ENCODE assay signal across 18 mouse cellular contexts in genomic region chr8:121419551-121419950, GRCm38 (mm10).
"Had no signal": no experiment of that assay in that cellular context is flagged by ENCODE, and none has a peak within 500 bp of the region (broad histone marks: within the 10 kb centered on the region; RNA-seq: fewer than 3 reads in every experiment).

No protein-coding gene starts in this region.

- H3K27ac ChIP-seq: neural tube, embryonic 13.5 days; neural tube, embryonic 15.5 days; stomach, embryonic 15.5 days; stomach, postnatal 0 days had no signal

- H3K36me3 ChIP-seq: neural tube, embryonic 13.5 days; neural tube, embryonic 15.5 days; stomach, embryonic 15.5 days had no signal

- H3K4me1 ChIP-seq: neural tube, embryonic 13.5 days; neural tube, embryonic 15.5 days; stomach, embryonic 15.5 days had no signal

- H3K4me3 ChIP-seq: myocyte; neural tube, embryonic 13.5 days; neural tube, embryonic 15.5 days; stomach, embryonic 15.5 days had no signal

- H3K27me3 ChIP-seq: neural tube, embryonic 13.5 days; neural tube, embryonic 15.5 days; stomach, embryonic 15.5 days had no signal

- H3K9me3 ChIP-seq: neural tube, embryonic 15.5 days; stomach, embryonic 15.5 days had no signal

- DNase-seq: lung, adult 18-20 months; lung, embryonic 14.5 days; lung, postnatal 10 days; lung, postnatal 4 days; midbrain, embryonic 14.5 days; retina, postnatal 1 day; right cerebral cortex, adult 18-20 months; right cerebral cortex, postnatal 25 days; right cerebral cortex, postnatal 4 days; spleen, adult 18-20 months; thymus, adult 2 months; thymus, postnatal 25 days; thymus, postnatal 4 days had no signal
